Mouse (Mus musculus): ENCODE measurements around the gene Riok1. TPM values are rescaled to one million over a fixed set of nuclear protein-coding genes. Genes with fewer than 3 reads are reported as not detected.
A peak's percentile ranks its signal among the peaks of the same experiment; 100 is the strongest.

Gene Riok1
- total and polyA plus RNA-seq, 2 experiments from 2014 or later: 31.1 to 44.7 TPM

DNA sequence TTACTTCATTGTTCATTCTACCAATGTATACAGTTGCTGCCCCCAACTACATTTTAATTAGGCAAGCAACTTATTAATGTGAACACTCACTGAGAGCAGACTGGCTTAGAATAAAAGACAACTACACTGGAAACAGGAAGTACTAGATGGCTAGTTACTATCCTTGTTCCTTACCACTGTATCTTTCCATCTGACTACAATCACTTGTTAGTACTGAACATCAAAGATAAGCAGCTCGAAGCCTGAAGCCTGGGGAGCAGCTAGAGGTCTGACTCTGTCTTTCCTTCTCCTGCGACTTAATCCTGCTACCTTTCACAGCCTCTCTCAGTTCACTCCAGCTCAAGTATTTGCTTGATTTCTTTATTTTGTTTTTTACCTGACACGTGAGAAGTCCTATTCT, 18.0 kb upstream of the Riok1 start:
- no peak for DNase-seq (ENCODE audit: low spot score)
- Histone ChIP-seq H3K27me3 (ENCODE audit: insufficient read depth, low read length) (no peaks in the 10 kb centered on the region), H3K9ac (replicated peaks; ENCODE audit: low read length) (no peak overlapping the region), H3K27ac (no peak overlapping the region), H3K4me1 (ENCODE audit: insufficient read depth, low read length) (no peaks in the 10 kb centered on the region), H3K4me3 (ENCODE audit: low read length) (no peak overlapping the region), H3K4me2 (ENCODE audit: low read depth, low read length) (no peak overlapping the region), H3K36me3 (ENCODE audit: insufficient read depth, low read length) (no peaks in the 10 kb centered on the region; the same call in 1 of the 2 replicates), H3K9me3 (ENCODE audit: low read length) (no peaks in the 10 kb centered on the region)
- 75% methylated on average over 3 of the region's 3 CpGs for WGBS
- no peak for ATAC-seq
- no peak for TF ChIP-seq CTCF (IDR thresholded peaks at IDR 0.05; ENCODE audit: low read depth)

DNA sequence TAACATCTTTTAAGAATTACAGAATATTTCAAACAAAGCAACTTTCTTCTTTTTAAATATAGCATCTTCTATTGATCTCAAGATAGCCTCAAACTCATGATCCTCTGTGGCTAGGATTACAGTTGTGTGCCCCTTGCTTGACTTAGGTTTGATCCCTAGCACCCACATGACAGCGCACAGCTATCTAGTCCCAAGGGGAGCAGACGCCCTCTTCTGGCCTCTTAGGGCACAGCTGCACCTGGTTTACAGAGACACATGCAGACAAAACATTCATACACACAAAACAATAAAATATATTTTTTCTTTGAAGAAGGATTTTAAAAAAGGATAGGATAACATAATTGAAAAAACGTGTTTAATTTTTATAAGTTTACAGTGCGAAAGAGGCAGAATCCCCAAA, 10.9 kb upstream of the Riok1 start:
- Histone ChIP-seq H3K4me2 (ENCODE audit: low read depth, low read length) (no peak overlapping the region), H3K27ac (no peak overlapping the region), H3K4me1 (ENCODE audit: insufficient read depth, low read length) (no peaks in the 10 kb centered on the region), H3K4me3 (ENCODE audit: low read length) (no peak overlapping the region), H3K9me3 (ENCODE audit: low read length) (no peaks in the 10 kb centered on the region), H3K27me3 (ENCODE audit: insufficient read depth, low read length) (no peaks in the 10 kb centered on the region), H3K9ac (replicated peaks; ENCODE audit: low read length) (no peak overlapping the region), H3K36me3 (ENCODE audit: insufficient read depth, low read length) (no peaks in the 10 kb centered on the region; the same call in 1 of the 2 replicates)
- no peak for DNase-seq (ENCODE audit: low spot score)
- ATAC-seq: no peak
- 0 out of 2 replicates have a peak, but pooled peaks have one; percentile 3 for TF ChIP-seq CTCF (IDR thresholded peaks at IDR 0.05; ENCODE audit: low read depth)
- 43% methylated on average over 4 of the region's 4 CpGs for WGBS

GRCm38 (mm10) chr13:38027618-38028248, 9.1 kb upstream of the Riok1 start:
- H3K4me2 ChIP-seq (ENCODE audit: low read depth, low read length): no peak overlapping the region
- H3K4me1 ChIP-seq (ENCODE audit: insufficient read depth, low read length): no peaks in the 10 kb centered on the region
- no peak overlapping the region for H3K9ac ChIP-seq (replicated peaks; ENCODE audit: low read length)
- no peak for ATAC-seq
- no peak overlapping the region for H3K27ac ChIP-seq
- no peak for TF ChIP-seq CTCF (IDR thresholded peaks at IDR 0.05; ENCODE audit: low read depth)
- DNase-seq (ENCODE audit: low spot score): no peak
- 59% methylated on average over 6 of the region's 6 CpGs for WGBS
- no peaks in the 10 kb centered on the region for H3K27me3 ChIP-seq (ENCODE audit: insufficient read depth, low read length)
- H3K9me3 ChIP-seq (ENCODE audit: low read length): no peaks in the 10 kb centered on the region
- no peak overlapping the region for H3K4me3 ChIP-seq (ENCODE audit: low read length)
- H3K36me3 ChIP-seq (ENCODE audit: insufficient read depth, low read length): no peaks in the 10 kb centered on the region; the same call in 1 of the 2 replicates

GRCm38 (mm10) chr13:38028407-38028806, 8.4 kb upstream of the Riok1 start:
- Histone ChIP-seq H3K36me3 (ENCODE audit: insufficient read depth, low read length) (no peaks in the 10 kb centered on the region), H3K4me2 (ENCODE audit: low read depth, low read length) (no peak overlapping the region), H3K9me3 (ENCODE audit: low read length) (no peaks in the 10 kb centered on the region), H3K27me3 (ENCODE audit: insufficient read depth, low read length) (no peaks in the 10 kb centered on the region), H3K9ac (replicated peaks; ENCODE audit: low read length) (no peak overlapping the region), H3K4me3 (ENCODE audit: low read length) (no peak overlapping the region), H3K27ac (no peak overlapping the region), H3K4me1 (ENCODE audit: insufficient read depth, low read length) (no peaks in the 10 kb centered on the region)
- DNase-seq (ENCODE audit: low spot score) (no peak), ATAC-seq (no peak)
- no peak for TF ChIP-seq CTCF (IDR thresholded peaks at IDR 0.05; ENCODE audit: low read depth)
- WGBS: 86% methylated on average over 4 of the region's 4 CpGs

DNA sequence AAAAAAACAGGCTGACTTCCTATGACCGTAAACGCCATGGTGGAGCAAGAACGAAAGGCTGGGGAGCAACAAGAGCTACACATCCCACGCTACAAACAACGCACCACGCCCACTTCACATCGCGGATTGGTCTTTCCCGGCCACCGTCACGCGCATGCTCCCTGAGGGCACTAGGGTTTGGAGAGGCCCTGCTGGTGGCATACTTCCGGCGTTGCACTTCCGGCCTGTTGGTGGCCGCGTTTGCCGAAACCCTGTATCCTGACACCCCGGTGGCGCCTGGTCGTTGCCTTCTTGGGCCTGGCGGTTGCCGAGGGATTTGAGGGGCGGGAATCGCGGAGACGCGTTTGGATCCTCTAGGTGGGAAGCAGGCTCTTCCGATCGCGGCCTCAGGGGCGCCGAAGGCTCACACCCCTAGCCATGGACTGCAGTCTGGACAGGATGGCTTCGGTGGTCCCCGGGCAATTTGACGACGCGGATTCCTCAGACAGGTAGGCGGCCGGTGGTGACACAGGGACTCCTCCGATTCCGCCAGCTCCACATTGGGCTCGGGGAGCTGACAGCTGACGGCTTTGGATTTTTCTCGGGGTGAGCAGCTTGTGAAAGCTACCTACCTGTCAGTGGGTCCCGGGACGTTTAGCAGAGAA, 371 bp downstream of the Riok1 start, which contains the start of gene Cage1:
TSS of gene Cage1 (minus strand) at position 26 of the 644 bp plus-strand sequence.
- Histone ChIP-seq H3K4me1 (ENCODE audit: insufficient read depth, low read length) (peaks cover 13% of the 10 kb centered on the region; the same call in 1 of the 2 replicates), H3K9me3 (ENCODE audit: low read length) (no peaks in the 10 kb centered on the region), H3K36me3 (ENCODE audit: insufficient read depth, low read length) (peaks cover 17% of the 10 kb centered on the region), H3K9ac (replicated peaks; ENCODE audit: low read length) (peak within 1 kb of the TSS; percentile 74), H3K27me3 (ENCODE audit: insufficient read depth, low read length) (no peaks in the 10 kb centered on the region), H3K27ac (peak within 1 kb of the TSS; percentile 83), H3K4me3 (ENCODE audit: low read length) (peak within 1 kb of the TSS; percentile 61), H3K4me2 (ENCODE audit: low read depth, low read length) (peak within 1 kb of the TSS; percentile 71)
- under 1% methylated on average over 47 of the region's 47 CpGs for WGBS
- peak; percentile 67 for TF ChIP-seq CTCF (IDR thresholded peaks at IDR 0.05; ENCODE audit: low read depth)
- peak; percentile 98 for ATAC-seq
- peak; percentile 98 for DNase-seq (ENCODE audit: low spot score)

GRCm38 (mm10) chr13:38037811-38038210, 1.0 kb downstream of the Riok1 start:
- H3K9ac ChIP-seq (replicated peaks; ENCODE audit: low read length): peak overlapping the region; percentile 74
- peaks cover 13% of the 10 kb centered on the region; the same call in 1 of the 2 replicates for H3K4me1 ChIP-seq (ENCODE audit: insufficient read depth, low read length)
- no peak for TF ChIP-seq CTCF (IDR thresholded peaks at IDR 0.05; ENCODE audit: low read depth)
- ATAC-seq (no peak), DNase-seq (ENCODE audit: low spot score) (no peak)
- no peaks in the 10 kb centered on the region for H3K27me3 ChIP-seq (ENCODE audit: insufficient read depth, low read length)
- peaks cover 21% of the 10 kb centered on the region for H3K36me3 ChIP-seq (ENCODE audit: insufficient read depth, low read length)
- H3K27ac ChIP-seq: no peak overlapping the region; the same call in 1 of the 2 replicates
- peak overlapping the region; percentile 71 for H3K4me2 ChIP-seq (ENCODE audit: low read depth, low read length)
- peak overlapping the region; percentile 61 for H3K4me3 ChIP-seq (ENCODE audit: low read length)
- H3K9me3 ChIP-seq (ENCODE audit: low read length): no peaks in the 10 kb centered on the region
- WGBS: 51% methylated on average over 12 of the region's 12 CpGs

DNA sequence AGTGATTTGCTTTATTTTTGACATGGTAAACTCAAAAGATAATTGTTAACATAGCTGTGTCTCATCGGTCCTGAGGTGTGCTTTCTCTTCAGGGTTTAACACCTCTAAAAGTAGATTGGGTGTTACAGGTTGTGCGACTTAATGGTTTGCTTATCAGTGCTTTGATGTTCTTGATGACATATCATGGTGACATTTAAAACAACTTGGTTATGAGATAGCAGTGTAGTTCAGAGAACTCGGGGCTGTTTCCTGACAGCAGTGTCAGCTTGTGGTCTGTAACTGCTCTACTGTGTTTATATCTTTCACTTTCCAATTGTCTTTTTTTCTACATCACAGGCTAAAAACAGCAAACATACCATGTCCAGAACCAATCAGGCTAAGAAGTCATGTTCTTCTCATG, 13.1 kb downstream of the Riok1 start:
- no peak for DNase-seq (ENCODE audit: low spot score)
- H3K27me3 ChIP-seq (ENCODE audit: insufficient read depth, low read length): no peaks in the 10 kb centered on the region
- H3K9ac ChIP-seq (replicated peaks; ENCODE audit: low read length): no peak overlapping the region
- no peak for ATAC-seq
- no peak overlapping the region for H3K4me2 ChIP-seq (ENCODE audit: low read depth, low read length)
- 96% methylated on average over 3 of the region's 3 CpGs for WGBS
- H3K4me3 ChIP-seq (ENCODE audit: low read length): no peak overlapping the region
- H3K27ac ChIP-seq: no peak overlapping the region
- peaks cover 56% of the 10 kb centered on the region; the same call in 1 of the 2 replicates for H3K36me3 ChIP-seq (ENCODE audit: insufficient read depth, low read length)
- no peak for TF ChIP-seq CTCF (IDR thresholded peaks at IDR 0.05; ENCODE audit: low read depth)
- H3K9me3 ChIP-seq (ENCODE audit: low read length): no peaks in the 10 kb centered on the region
- H3K4me1 ChIP-seq (ENCODE audit: insufficient read depth, low read length): no peaks in the 10 kb centered on the region
